In the genomic region with DNA sequence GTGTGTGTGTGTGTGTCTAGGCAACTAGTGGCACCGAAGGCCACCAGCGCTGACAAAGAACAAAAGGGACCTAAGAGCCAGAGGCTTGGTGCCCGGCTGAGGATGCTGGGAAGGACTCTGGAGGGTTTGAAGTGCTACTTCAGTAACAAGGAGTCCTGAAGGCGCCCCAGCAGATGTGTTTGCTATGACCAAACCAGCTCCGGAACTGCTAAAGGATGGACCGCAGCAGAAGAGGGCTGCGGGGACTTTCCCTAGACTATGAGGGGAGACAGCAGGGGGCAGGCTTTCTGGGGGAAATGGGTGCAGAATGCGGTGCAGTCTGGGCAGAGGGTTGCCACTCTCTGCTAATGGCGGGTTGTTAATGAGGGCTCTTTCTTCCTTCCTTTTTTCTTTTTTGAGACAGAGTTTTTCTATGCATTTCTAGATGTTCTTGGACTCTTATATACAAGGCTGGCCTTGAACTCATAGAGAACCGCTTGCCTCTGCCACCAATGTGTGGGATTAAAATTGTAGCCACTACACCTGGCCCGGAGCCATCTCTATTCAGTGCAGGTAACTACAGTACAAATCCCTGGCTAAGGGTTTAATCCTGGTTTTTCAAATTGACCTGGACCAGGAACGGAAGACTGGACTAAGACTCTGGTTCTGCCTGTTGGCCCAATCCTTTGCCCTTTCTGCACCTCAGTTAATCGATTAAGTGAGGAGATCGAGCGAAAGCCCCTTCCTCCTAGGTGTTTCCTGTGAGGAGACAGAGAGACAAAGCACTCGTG, we compare ENCODE assay signal across 7 mouse cellular contexts. TPM values are rescaled to one million over a fixed set of nuclear protein-coding genes. Genes with fewer than 3 reads are reported as not detected.
DNase-seq lines count a peak whose midpoint lies in the region; ATAC-seq and TF ChIP-seq lines count a peak whose summit lies in the region.

No protein-coding gene starts in this region.

- DNase-seq in right cerebral cortex, postnatal 14 days: peak; percentile 42
- no peak for DNase-seq in right cerebral cortex, postnatal 36 days (ENCODE audit: low spot score in 2 of 2)
- peak; percentile 47 to 52 for DNase-seq in cerebellum, postnatal 36 days
- DNase-seq in hindbrain, embryonic 14.5 days (ENCODE audit: low spot score): peak; percentile 47
- DNase-seq in liver, postnatal 0 days: no peak
- DNase-seq in layer of hippocampus, adult 18-20 months (ENCODE audit: low spot score in 2 of 2): no peak

- no peak for TF ChIP-seq POLR2A in small intestine, adult 2 months (IDR thresholded peaks at IDR 0.05; ENCODE audit: low read depth, low read length)

- no peaks in the 10 kb centered on the region for H3K27me3 ChIP-seq in hindbrain, embryonic 14.5 days (ENCODE audit: control insufficient read depth, insufficient read depth, low read length)
- H3K27me3 ChIP-seq in liver, postnatal 0 days (ENCODE audit: insufficient read depth, low read length): no peaks in the 10 kb centered on the region
- no peaks in the 10 kb centered on the region for H3K27me3 ChIP-seq in small intestine, adult 2 months (ENCODE audit: control insufficient read depth, insufficient read depth, low read length)

- H3K9me3 ChIP-seq in hindbrain, embryonic 14.5 days (ENCODE audit: control insufficient read depth, low read length): no peaks in the 10 kb centered on the region
- H3K9me3 ChIP-seq in liver, postnatal 0 days (ENCODE audit: low read length): no peaks in the 10 kb centered on the region

- peak; percentile 43 for TF ChIP-seq CTCF in liver, postnatal 0 days (IDR thresholded peaks at IDR 0.05; ENCODE audit: low read depth)
- no peak for TF ChIP-seq CTCF in small intestine, adult 2 months (IDR thresholded peaks at IDR 0.05; ENCODE audit: extremely low read depth, insufficient read length, insufficient replicate concordance, low read depth, low read length)

- peak overlapping the region; percentile 95 for H3K4me2 ChIP-seq in hindbrain, embryonic 14.5 days (replicated peaks)
- peak overlapping the region; percentile 75 for H3K4me2 ChIP-seq in liver, postnatal 0 days (ENCODE audit: low read depth, low read length)

- peak overlapping the region; percentile 87 for H3K9ac ChIP-seq in hindbrain, embryonic 14.5 days
- peak overlapping the region; percentile 56 for H3K9ac ChIP-seq in liver, postnatal 0 days (replicated peaks)

- TF ChIP-seq EP300 in liver, postnatal 0 days (IDR thresholded peaks at IDR 0.05; ENCODE audit: low read depth): no peak

- no peaks in the 10 kb centered on the region for H3K36me3 ChIP-seq in hindbrain, embryonic 14.5 days (replicated peaks; ENCODE audit: control insufficient read depth, insufficient read depth)
- no peaks in the 10 kb centered on the region for H3K36me3 ChIP-seq in liver, postnatal 0 days (replicated peaks; ENCODE audit: insufficient read depth, low read length)
- H3K36me3 ChIP-seq in small intestine, adult 2 months (ENCODE audit: control insufficient read depth, insufficient read depth, low read length): peaks cover 7% of the 10 kb centered on the region

- no peak for ATAC-seq in hindbrain, embryonic 14.5 days (ENCODE audit: low FRiP score)
- no peak for ATAC-seq in liver, postnatal 0 days

- H3K4me3 ChIP-seq in hindbrain, embryonic 14.5 days (replicated peaks; ENCODE audit: low read length): peak overlapping the region; percentile 57
- H3K4me3 ChIP-seq in liver, postnatal 0 days (ENCODE audit: low read depth, low read length): peak overlapping the region; percentile 67
- peak overlapping the region; percentile 65 for H3K4me3 ChIP-seq in small intestine, adult 2 months (ENCODE audit: low read depth, low read length)

- 36% methylated on average over 16 of the region's 16 CpGs for WGBS in hindbrain, embryonic 14.5 days
- 32% methylated on average over 16 of the region's 16 CpGs for WGBS in liver, postnatal 0 days (ENCODE audit: insufficient replicate concordance)
- 37% methylated on average over 16 of the region's 16 CpGs for WGBS in small intestine, adult 2 months

- H3K4me1 ChIP-seq in hindbrain, embryonic 14.5 days (replicated peaks; ENCODE audit: control insufficient read depth, insufficient read depth, low read length): peaks cover 28% of the 10 kb centered on the region
- peaks cover 21% of the 10 kb centered on the region for H3K4me1 ChIP-seq in liver, postnatal 0 days (ENCODE audit: insufficient read depth)
- peaks cover 20% of the 10 kb centered on the region for H3K4me1 ChIP-seq in small intestine, adult 2 months (ENCODE audit: control insufficient read depth, insufficient read depth, insufficient read length, low read length)

- peak overlapping the region; percentile 96 for H3K27ac ChIP-seq in hindbrain, embryonic 14.5 days
- H3K27ac ChIP-seq in liver, postnatal 0 days (ENCODE audit: low read depth): peak overlapping the region; percentile 96
- peak overlapping the region; percentile 94 for H3K27ac ChIP-seq in small intestine, adult 2 months (ENCODE audit: insufficient read depth, low read depth, low read length)

RNA-seq across cellular contexts. Expression of gene Abhd11, which starts 1.0 kb away (rescaled TPM):
- 62.7 and 72.3 TPM in 2 replicates for polyA plus RNA-seq in hindbrain, embryonic 14.5 days (2014; fragmentation: Nextera tagmentation; extraction: Ambion mirVana)
- 47.9 and 49.2 TPM in 2 replicates for polyA plus RNA-seq in liver, postnatal 0 days (2015; fragmentation: Nextera tagmentation; extraction: Ambion mirVana)
- polyA plus RNA-seq in small intestine, adult 2 months (2012; rRNA removed): 48.1 and 90.7 TPM in 2 replicates
- 10 to 100 TPM; 27.8 to 29.5 TPM for total RNA-seq in layer of hippocampus, adult 18-20 months (2021)

RNA-seq across cellular contexts. Expression of gene Stx1a, which starts 15.3 kb away (rescaled TPM):
- polyA plus RNA-seq in hindbrain, embryonic 14.5 days (2014; fragmentation: Nextera tagmentation; extraction: Ambion mirVana): 113 and 134 TPM in 2 replicates
- polyA plus RNA-seq in liver, postnatal 0 days (2015; fragmentation: Nextera tagmentation; extraction: Ambion mirVana): 2.3 and 2.5 TPM in 2 replicates
- 4.6 and 5.1 TPM in 2 replicates for polyA plus RNA-seq in small intestine, adult 2 months (2012; rRNA removed)
- 10 to 100 TPM; 91.5 to 97.8 TPM for total RNA-seq in layer of hippocampus, adult 18-20 months (2021)

RNA-seq across cellular contexts. Expression of gene Cldn3, which starts 22.0 kb away (rescaled TPM):
- polyA plus RNA-seq in hindbrain, embryonic 14.5 days (2014; fragmentation: Nextera tagmentation; extraction: Ambion mirVana): 2.1 and 2.6 TPM in 2 replicates
- polyA plus RNA-seq in liver, postnatal 0 days (2015; fragmentation: Nextera tagmentation; extraction: Ambion mirVana): 65.0 and 73.7 TPM in 2 replicates
- 1,043 and 2,448 TPM in 2 replicates for polyA plus RNA-seq in small intestine, adult 2 months (2012; rRNA removed)
- 1 to 10 TPM in 1 of 2 experiments, under 1 TPM in 1; 0.43 to 1.6 TPM for total RNA-seq in layer of hippocampus, adult 18-20 months (2021)

RNA-seq across cellular contexts. Expression of gene Dnajc30, which starts 56.0 kb away (rescaled TPM):
- 42.5 and 43.0 TPM in 2 replicates for polyA plus RNA-seq in hindbrain, embryonic 14.5 days (2014; fragmentation: Nextera tagmentation; extraction: Ambion mirVana)
- polyA plus RNA-seq in liver, postnatal 0 days (2015; fragmentation: Nextera tagmentation; extraction: Ambion mirVana): 28.7 and 33.3 TPM in 2 replicates
- 30.1 and 46.4 TPM in 2 replicates for polyA plus RNA-seq in small intestine, adult 2 months (2012; rRNA removed)
- 10 to 100 TPM; 40.1 to 43.4 TPM for total RNA-seq in layer of hippocampus, adult 18-20 months (2021)

RNA-seq across cellular contexts. Expression of gene Bud23, which starts 56.8 kb away (rescaled TPM):
- polyA plus RNA-seq in hindbrain, embryonic 14.5 days (2014; fragmentation: Nextera tagmentation; extraction: Ambion mirVana): 61.9 and 63.3 TPM in 2 replicates
- polyA plus RNA-seq in liver, postnatal 0 days (2015; fragmentation: Nextera tagmentation; extraction: Ambion mirVana): 38.3 TPM in 2 replicates
- polyA plus RNA-seq in small intestine, adult 2 months (2012; rRNA removed): 31.2 and 43.7 TPM in 2 replicates
- total RNA-seq in layer of hippocampus, adult 18-20 months (2021): 10 to 100 TPM; 49.0 to 57.9 TPM

Comparison
In these comparisons a context has a peak if more than half of its experiments do, and no peak if none do; other contexts are left out.
1. DNase-seq: peak in right cerebral cortex, postnatal 14 days (single experiment), cerebellum, postnatal 36 days (2 of 2) and hindbrain, embryonic 14.5 days (single experiment); none in right cerebral cortex, postnatal 36 days (0 of 2), liver, postnatal 0 days (single experiment) and layer of hippocampus, adult 18-20 months (0 of 2).
2. RNA of gene Stx1a, which starts 15.3 kb away (polyA plus RNA-seq): 113 to 134 TPM in hindbrain, embryonic 14.5 days; 4.6 to 5.1 TPM in small intestine, adult 2 months and 2.3 to 2.5 TPM in liver, postnatal 0 days; every median in the first group is over 10 times any median in the second.
3. RNA of gene Cldn3, which starts 22.0 kb away (polyA plus RNA-seq): 1,043 to 2,448 TPM in small intestine, adult 2 months; 65.0 to 73.7 TPM in liver, postnatal 0 days and 2.1 to 2.6 TPM in hindbrain, embryonic 14.5 days; every median in the first group is over 10 times any median in the second.
4. Peak in every context shown above with its lines, with median percentiles within 50 percentile points of each other: H3K27ac ChIP-seq and H3K4me3 ChIP-seq.